Mouse (Mus musculus) liver, postnatal 0 days (tissue): ENCODE measurements around the gene Epb41l3. TPM values are rescaled to one million over a fixed set of nuclear protein-coding genes. Genes with fewer than 3 reads are reported as not detected.

ENCODE experiments used
- ATAC-seq: fragments of 200-750 bp; cut with Nextera tagmentation; 2 replicates; pipeline ENCODE4 v1.8.0; 2017; ENCODE audit warnings: mild to moderate bottlenecking, moderate library complexity
- DNase-seq: peaks from one replicate; pipeline ENCODE4 v3.0.0-alpha.2; 2016
- H3K27ac ChIP-seq: fragments of 300-500 bp; sonication (generic); 2 replicates; pipeline ENCODE4 v1.5.1; 2014; ENCODE audit warnings: antibody characterized with exemption, moderate library complexity, mild to moderate bottlenecking, low read depth
- H3K27me3 ChIP-seq: fragments of 300-500 bp; sonication (generic); 2 replicates; pipeline ENCODE4 v1.6.1; 2014; ENCODE audit warnings: low read length, control low read depth, mixed read lengths; ENCODE audit not compliant: insufficient read depth
- H3K36me3 ChIP-seq: fragments of 300-500 bp; sonication (generic); replicated peaks from 2 replicates; pipeline ENCODE4 v1.6.1; 2014; ENCODE audit warnings: mild to moderate bottlenecking, control low read depth, low read length, moderate library complexity, mixed read lengths; ENCODE audit not compliant: insufficient read depth
- H3K4me1 ChIP-seq: fragments of 300-500 bp; sonication (generic); 2 replicates; pipeline ENCODE4 v1.6.1; 2014; ENCODE audit warnings: antibody characterized with exemption, mild to moderate bottlenecking, control low read depth; ENCODE audit not compliant: insufficient read depth
- H3K4me2 ChIP-seq: fragments of 300-500 bp; sonication (generic); 2 replicates; pipeline ENCODE4 v1.6.1; 2014; ENCODE audit warnings: low read depth, mild to moderate bottlenecking, low read length, moderate library complexity, mixed read lengths
- H3K4me3 ChIP-seq: fragments of 300-500 bp; sonication (generic); 2 replicates; pipeline ENCODE4 v1.5.1; 2014; ENCODE audit warnings: low read depth, low read length
- H3K9ac ChIP-seq: fragments of 300-500 bp; sonication (generic); replicated peaks from 2 replicates; pipeline ENCODE4 v1.6.1; 2014; ENCODE audit warnings: mild to moderate bottlenecking, moderate library complexity
- H3K9me3 ChIP-seq: fragments of 300-500 bp; sonication (generic); 2 replicates; pipeline ENCODE4 v1.6.1; 2016; ENCODE audit warnings: mild to moderate bottlenecking, control low read depth, low read length, mixed read lengths
- CTCF ChIP-seq: sonication (generic); IDR thresholded peaks from 2 replicates; pipeline ENCODE4 v1.5.1; 2016; ENCODE audit warnings: antibody characterized with exemption, low read depth
- EP300 ChIP-seq: IDR thresholded peaks from 2 replicates; pipeline ENCODE4 v1.6.1; 2016; ENCODE audit warnings: antibody characterized with exemption, low read depth, mild to moderate bottlenecking
- WGBS: fragments of 180-500 bp; shearing (Covaris S2); extraction: QIAGEN DNeasy Blood & Tissue Kit; methylation state at CpG from one replicate; pipeline ENCODE4 v1.1.7; 2014; ENCODE audit not compliant: insufficient replicate concordance; 5-methylcytosine and 5-hydroxymethylcytosine counted together
- polyA plus RNA-seq: library from polyadenylated mRNA; unstranded; fragments of >200 nt; fragmentation: Nextera tagmentation; extraction: Ambion mirVana; gene quantifications from 2 replicates; pipeline ENCODE4 v1.2.1, GENCODE M21; 2015

Gene Epb41l3
- polyA plus RNA-seq, 1 experiment from 2014 or later, result 4.9 TPM

DNA sequence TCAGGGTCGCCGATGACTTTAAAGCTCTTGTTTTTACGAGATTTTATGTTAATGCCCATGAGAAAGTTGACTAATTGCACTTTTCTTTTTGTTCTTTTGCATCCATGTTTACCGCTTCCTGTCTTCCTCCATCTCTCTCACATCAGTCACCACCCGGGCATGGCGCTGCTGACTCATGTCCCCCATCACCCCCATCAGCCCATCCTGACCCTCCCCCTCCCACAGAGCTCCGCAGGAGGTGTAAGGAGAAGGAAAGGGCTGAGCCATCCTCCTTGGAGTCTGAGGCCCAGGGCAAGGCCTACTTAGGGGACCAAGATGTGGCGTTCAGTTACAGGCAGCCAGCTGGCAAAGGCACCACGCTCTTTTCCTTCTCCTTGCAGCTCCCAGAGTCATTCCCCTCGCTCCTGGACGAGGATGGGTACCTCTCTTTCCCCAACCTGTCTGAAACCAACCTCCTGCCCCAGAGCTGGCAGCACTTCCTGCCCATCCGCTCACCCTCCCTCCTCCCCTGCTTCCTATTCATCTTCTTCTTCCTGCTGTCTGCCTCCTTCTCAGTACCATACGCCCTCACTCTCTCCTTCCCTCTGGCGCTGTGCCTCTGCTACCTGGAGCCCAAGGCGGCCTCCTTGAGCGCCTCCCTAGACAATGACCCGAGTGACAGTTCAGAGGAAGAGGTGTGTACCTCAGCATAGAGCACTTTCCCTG lies 190.4 kb downstream of the Epb41l3 start:
- Histone ChIP-seq H3K9ac (no peak overlapping the region), H3K4me3 (no peak overlapping the region), H3K27me3 (no peaks in the 10 kb centered on the region), H3K4me2 (peak overlapping the region; percentile 6; the same call in 1 of the 2 replicates), H3K9me3 (no peaks in the 10 kb centered on the region), H3K27ac (no peak overlapping the region), H3K4me1 (no peaks in the 10 kb centered on the region), H3K36me3 (no peaks in the 10 kb centered on the region)
- 22% methylated on average over 15 of the region's 17 CpGs for WGBS
- DNase-seq, result no peak
- no peak for ATAC-seq
- TF ChIP-seq CTCF (no peak), EP300 (no peak)

DNA sequence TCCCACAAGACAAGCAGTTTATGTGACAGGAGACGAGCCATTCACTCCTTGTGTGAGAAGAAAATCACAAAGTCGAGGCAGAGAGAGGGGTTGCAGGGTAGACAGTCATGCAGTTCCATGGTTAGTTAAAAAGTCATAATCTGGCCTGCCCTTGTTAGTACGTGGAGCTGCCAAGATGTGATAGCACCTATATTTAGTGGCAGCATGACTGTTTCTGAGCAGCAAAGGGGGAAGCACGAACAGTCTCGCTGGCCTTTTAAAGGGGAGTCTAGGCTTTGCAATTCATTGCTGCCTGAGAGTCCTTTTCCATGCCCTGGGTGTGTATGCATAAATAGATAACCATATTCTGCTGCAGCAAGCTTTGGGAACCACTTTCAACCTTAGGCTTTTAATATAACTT lies 191.5 kb downstream of the Epb41l3 start:
- TF ChIP-seq EP300, result no peak
- TF ChIP-seq CTCF, result no peak

DNA sequence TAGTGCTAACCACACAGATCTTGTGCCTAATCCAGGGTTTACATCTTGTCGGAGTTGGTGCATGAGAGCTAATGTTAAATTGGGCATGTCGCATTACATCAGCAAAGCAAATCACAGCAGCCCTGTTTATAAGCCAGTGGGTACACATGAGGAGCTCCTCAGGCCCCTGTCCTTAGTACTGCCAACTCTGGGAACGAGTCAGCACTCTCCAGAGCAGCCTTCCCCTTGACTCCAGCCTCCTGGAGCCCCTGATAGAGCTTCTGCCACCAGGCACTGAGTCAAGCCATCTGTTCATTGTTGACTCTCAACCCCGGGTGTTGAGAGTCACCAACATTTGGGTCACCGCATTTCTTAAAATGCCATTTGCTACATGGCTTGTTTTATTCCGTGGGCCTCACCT lies 192.0 kb downstream of the Epb41l3 start:
- no peaks in the 10 kb centered on the region for H3K36me3 ChIP-seq
- no peaks in the 10 kb centered on the region for H3K4me1 ChIP-seq
- DNase-seq, result no peak
- H3K27me3 ChIP-seq, result no peaks in the 10 kb centered on the region
- H3K4me3 ChIP-seq, result no peak overlapping the region
- H3K27ac ChIP-seq, result no peak overlapping the region
- WGBS, result 69% methylated on average over 6 of the region's 6 CpGs
- no peaks in the 10 kb centered on the region for H3K9me3 ChIP-seq
- no peak overlapping the region for H3K9ac ChIP-seq
- no peak overlapping the region for H3K4me2 ChIP-seq
- TF ChIP-seq CTCF, result no peak
- no peak for TF ChIP-seq EP300
- ATAC-seq, result no peak

More for the DNA sequence above, 191.5 kb downstream of the Epb41l3 start:
- Histone ChIP-seq H3K9ac (no peak overlapping the region), H3K9me3 (no peaks in the 10 kb centered on the region), H3K36me3 (no peaks in the 10 kb centered on the region), H3K27ac (no peak overlapping the region), H3K27me3 (no peaks in the 10 kb centered on the region), H3K4me2 (no peak overlapping the region), H3K4me1 (no peaks in the 10 kb centered on the region), H3K4me3 (no peak overlapping the region)
- 52% methylated on average over 5 of the region's 5 CpGs for whole genome bisulfite sequencing
- ATAC-seq, result no peak
- DNase-seq, result no peak

DNA sequence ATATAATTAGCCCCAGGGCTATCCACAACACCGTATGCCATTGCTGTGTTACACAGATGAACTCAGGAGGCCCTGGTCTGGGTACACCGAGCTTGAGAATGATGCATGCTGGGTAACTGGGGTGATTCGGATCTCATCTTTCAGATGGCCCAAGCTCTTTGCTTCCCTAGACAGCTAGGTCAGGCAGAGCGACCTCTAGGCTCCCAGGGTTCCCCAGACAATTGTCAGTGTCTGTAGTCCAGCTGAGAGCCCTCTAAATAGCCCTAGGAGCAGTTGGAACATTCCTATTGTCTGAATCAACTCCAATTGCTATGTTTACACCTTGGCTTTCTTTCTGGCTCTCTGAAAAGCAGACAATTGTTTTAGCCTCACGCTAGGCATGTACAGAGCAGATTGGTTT lies 201.9 kb downstream of the Epb41l3 start:
- no peak overlapping the region for H3K27ac ChIP-seq
- no peaks in the 10 kb centered on the region for H3K27me3 ChIP-seq
- no peaks in the 10 kb centered on the region for H3K4me1 ChIP-seq
- no peak for TF ChIP-seq CTCF
- no peak for TF ChIP-seq EP300
- 58% methylated on average over 5 of the region's 5 CpGs for WGBS
- no peak overlapping the region for H3K4me3 ChIP-seq
- no peaks in the 10 kb centered on the region for H3K9me3 ChIP-seq
- ATAC-seq (no peak), DNase-seq (no peak)
- H3K4me2 ChIP-seq, result no peak overlapping the region
- H3K36me3 ChIP-seq, result no peaks in the 10 kb centered on the region
- no peak overlapping the region for H3K9ac ChIP-seq

DNA sequence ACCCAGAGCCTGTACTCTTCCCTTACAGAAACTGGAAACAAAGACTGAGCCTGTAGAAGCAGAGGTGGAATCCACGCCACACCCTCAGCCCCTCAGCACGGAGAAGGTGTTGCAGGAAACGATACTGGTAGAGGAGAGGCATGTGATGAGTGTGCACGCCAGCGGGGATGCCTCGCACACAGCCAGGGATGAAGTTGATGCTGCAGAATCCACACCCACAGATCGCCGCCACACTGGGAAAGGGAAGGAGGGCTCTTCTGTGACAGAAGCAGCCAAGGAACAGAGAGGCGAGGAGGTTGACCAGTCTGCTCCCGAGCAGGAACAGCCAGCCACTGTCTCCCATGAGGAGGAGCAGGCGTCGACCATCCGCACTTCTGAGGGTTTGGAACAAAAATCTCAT lies 209.0 kb downstream of the Epb41l3 start:
- no peaks in the 10 kb centered on the region for H3K27me3 ChIP-seq
- H3K4me2 ChIP-seq, result no peak overlapping the region
- no peak overlapping the region for H3K4me3 ChIP-seq
- TF ChIP-seq CTCF (no peak), EP300 (no peak)
- H3K9ac ChIP-seq, result no peak overlapping the region
- no peak overlapping the region for H3K27ac ChIP-seq
- ATAC-seq (no peak), DNase-seq (no peak)
- no peaks in the 10 kb centered on the region for H3K4me1 ChIP-seq
- H3K9me3 ChIP-seq, result no peaks in the 10 kb centered on the region
- WGBS, result 83% methylated on average over 13 of the region's 13 CpGs
- H3K36me3 ChIP-seq, result no peaks in the 10 kb centered on the region

DNA sequence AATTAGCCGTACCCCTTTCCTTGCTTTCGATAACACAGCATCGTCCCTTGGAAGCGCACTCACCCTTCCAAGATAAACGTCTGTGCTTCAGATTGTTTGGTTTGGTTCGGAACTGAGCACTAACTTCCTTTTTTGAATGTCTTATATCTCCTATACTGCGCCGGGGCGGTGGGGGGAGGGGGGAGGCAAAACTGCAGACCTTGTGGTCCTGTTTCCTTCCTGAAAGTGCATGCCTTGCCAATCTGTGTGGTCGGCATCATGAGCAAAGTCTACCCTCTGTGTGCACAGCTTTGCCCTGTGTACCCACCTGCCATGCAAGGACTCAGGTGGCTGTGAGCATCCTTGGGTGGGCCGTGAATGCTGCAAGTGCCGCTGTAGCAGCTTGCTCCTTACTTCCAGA lies 212.6 kb downstream of the Epb41l3 start:
- DNase-seq (no peak), ATAC-seq (no peak)
- Histone ChIP-seq H3K4me2 (no peak overlapping the region), H3K9me3 (no peaks in the 10 kb centered on the region), H3K36me3 (no peaks in the 10 kb centered on the region), H3K27ac (no peak overlapping the region), H3K9ac (no peak overlapping the region), H3K4me3 (no peak overlapping the region), H3K4me1 (no peaks in the 10 kb centered on the region), H3K27me3 (no peaks in the 10 kb centered on the region)
- TF ChIP-seq EP300, result no peak
- no peak for TF ChIP-seq CTCF
- 56% methylated on average over 12 of the region's 12 CpGs for WGBS

DNA sequence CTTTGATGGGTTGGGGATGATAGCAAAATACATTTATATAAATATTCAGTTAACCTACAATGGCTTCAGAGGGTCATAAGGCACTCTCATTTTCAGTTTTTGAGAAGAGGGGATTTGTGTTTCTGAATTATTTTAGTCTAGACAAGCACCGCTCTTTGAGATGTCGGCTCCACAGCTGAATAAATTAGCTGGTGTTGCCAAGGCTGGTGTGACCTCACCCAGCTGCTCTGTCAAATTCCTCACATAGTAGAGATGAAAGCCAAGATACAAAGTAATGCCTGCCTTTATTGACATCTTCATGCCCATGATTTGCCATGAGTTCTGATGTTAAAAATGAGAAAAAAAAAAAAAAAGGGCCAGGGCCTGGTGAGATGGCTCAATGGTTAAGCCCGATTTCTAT lies 214.8 kb downstream of the Epb41l3 start:
- DNase-seq (no peak), ATAC-seq (no peak)
- WGBS, result 90% methylated on average over 3 of the region's 3 CpGs
- no peak overlapping the region for H3K9ac ChIP-seq
- H3K4me2 ChIP-seq, result no peak overlapping the region
- H3K4me1 ChIP-seq, result no peaks in the 10 kb centered on the region
- no peak for TF ChIP-seq EP300
- no peak for TF ChIP-seq CTCF
- no peaks in the 10 kb centered on the region for H3K36me3 ChIP-seq
- H3K4me3 ChIP-seq, result no peak overlapping the region
- H3K9me3 ChIP-seq, result no peaks in the 10 kb centered on the region
- no peak overlapping the region for H3K27ac ChIP-seq
- no peaks in the 10 kb centered on the region for H3K27me3 ChIP-seq
